Mouse (Mus musculus) layer of hippocampus, postnatal 36 days (tissue): ENCODE measurements at regions not wholly inside any gene's neighbourhood (a gene's known extent, or its start where the extent isn't known, plus 50 kb on each side); places are given as distances from the start of the nearest gene placed in this dataset.

Source experiments
- DNase-seq, 2 experiments: peaks; one replicate each; pipeline ENCODE4 v3.0.0; 2022

DNA sequence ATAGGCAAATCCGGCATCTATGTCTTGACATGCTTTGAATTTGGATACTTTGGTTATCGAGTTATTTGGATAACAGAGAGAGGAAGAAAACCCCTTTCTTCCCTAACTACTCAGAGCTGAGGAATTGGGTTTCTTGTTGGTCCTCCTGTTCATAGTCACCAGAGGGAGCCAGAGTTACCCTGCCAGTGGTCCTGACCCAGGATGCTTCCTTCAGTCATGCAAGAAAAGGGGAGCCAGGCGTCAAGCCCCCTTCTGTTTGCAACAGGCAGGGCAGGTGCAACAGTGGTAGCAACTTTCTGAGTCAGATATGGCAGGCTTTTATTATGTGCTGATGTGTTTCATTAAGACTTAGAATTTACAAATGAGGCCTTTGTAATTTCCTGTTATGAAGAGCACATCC, 101.4 kb upstream of the B430305J03Rik start:
- DNase-seq = no peak

DNA sequence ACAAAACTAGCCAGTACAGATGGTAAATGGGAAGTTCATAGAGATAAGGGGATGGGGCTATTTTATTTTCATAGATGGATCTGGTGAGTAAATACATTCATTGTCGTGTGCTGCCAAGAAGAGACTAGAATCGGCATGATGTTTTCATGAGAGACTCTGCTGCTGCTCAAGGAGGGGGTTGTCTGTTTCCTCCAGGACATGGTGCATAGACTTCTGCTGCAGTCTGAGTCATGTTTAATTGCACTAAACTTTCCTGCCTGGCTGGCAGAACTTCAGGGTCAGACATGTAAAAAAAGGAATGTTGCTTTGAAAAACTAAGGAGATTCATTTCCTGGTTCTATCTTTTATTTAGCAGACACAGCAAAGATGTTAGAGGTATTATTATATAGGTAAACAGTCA, 100.9 kb upstream of the B430305J03Rik start:
- DNase-seq = no peak

DNA sequence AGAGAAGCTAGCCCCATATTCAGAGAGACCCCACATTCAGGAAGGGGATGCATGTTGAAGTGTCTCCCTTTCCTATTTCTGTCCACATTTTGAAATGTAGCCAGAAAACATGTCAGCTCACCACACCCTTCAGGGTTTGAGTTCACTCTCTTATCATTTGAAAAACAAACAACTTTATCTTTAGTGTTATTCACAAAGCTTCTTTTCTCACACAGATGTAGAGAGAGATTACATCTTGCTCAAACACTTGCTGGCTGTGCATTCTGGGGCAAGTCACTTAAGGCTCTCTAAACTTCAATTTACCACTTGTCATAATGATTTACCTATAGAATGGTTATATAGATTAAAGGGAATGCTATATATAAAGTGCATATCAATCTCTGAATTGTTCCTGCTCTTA, 94.3 kb upstream of the B430305J03Rik start:
- no peak for DNase-seq

DNA sequence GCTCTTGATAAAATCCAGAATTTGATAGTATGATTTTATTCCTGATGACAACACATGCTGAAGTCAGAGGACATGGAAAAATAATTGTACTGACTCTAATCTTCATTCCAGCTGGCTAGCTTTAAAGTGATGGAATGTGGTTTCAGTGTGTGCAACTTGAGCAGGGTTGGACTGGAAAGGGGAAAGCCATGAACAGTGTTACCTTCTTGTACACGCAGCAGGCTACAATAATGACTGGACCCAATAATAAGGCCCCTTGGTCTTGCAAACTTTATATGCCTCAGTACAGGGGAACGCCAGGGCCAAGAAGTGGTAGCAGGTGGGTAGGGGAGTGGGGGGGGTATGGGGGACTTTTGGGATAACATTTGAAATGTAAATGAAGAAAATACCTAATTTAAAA, 90.8 kb upstream of the B430305J03Rik start:
- DNase-seq = no peak

DNA sequence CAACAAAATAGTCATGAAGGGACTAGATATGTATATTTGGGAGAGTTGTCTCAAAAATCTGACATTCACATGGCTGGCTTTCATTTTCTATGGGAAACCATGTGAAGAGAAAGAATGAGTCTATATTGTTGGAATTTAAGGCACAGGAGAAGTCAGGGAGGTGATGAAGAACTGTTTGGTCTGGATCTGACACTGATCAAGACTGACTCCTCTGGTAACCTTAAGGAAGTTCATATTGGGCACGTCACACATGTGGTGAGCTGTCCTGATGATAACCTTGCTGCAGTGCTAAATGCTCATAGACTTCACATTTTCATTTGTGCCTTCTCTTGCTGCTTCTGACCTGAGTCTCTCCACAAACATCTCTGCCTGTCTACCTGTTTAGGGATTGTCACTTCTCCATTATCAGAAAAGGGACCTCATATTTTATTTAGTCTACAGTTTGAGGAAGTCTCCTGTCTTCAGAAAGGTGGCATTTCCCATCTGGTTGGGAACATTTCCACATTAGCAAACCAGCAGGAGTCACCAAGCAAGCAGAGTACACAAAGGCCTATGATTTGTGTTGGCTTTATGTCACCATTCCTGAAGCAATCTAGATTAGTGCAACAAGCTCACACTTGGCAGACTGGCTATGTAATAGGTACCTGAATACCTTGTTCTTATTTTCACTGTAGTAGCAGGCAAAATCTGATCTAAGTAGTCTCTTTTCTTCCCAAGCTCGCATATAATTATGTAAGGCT, 76.4 kb upstream of the B430305J03Rik start:
- no peak for DNase-seq

DNA sequence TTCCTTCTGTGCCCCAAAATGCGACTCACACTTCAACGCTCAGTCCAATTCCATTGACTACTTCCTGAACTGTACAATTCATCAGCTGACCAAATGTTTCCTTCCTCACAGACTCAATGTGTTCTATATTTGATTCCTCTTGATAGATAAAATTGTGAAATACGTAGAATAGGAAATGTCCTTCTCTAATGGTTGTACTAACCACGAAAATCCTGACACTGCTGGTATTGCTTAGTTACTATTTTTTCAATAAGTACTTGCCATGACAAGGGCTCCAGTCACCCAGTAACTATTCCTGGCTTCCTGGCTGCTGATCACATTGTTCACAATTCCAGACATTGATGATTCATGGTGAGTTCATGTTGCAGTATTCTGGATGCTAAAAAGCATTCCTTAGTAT, 75.7 kb upstream of the B430305J03Rik start:
- no peak for DNase-seq

DNA sequence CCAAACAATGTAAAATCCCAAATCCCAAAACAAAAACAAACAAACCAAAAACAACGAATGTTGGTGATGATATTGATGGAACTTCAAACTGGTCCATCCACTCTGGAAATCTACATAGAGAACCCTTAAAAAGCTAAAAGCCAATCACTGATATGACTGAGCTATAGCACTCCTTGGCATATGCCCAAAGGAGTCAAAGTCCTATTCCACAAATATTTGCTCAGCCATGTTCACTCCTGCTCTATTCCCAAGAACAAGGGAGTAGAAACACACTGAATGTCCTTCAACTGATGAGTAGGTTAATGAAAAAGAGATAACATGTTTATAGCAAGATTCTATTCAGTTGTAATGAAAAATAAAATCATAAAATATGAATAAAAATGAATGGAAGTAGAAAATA, 63.0 kb upstream of the B430305J03Rik start:
- no peak for DNase-seq

DNA sequence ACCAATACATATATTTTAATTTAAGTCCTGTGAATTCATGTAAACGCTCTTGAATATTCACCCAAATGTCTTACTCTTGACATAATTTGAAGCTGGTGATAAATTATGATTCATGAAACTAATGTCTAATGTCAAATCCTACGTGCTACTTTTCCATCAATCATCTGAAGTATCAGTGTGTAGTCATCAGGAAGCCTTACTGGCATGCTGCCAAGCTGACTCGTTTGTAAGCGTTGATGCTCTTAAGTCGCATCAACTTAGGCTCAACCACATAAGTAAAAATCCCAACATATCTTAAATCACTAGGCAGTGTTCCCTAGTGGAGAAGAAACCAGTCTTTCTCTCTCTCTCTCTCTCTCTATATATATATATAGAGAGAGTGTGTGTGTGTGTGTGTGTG, 58.2 kb upstream of the B430305J03Rik start:
- DNase-seq = no peak

DNA sequence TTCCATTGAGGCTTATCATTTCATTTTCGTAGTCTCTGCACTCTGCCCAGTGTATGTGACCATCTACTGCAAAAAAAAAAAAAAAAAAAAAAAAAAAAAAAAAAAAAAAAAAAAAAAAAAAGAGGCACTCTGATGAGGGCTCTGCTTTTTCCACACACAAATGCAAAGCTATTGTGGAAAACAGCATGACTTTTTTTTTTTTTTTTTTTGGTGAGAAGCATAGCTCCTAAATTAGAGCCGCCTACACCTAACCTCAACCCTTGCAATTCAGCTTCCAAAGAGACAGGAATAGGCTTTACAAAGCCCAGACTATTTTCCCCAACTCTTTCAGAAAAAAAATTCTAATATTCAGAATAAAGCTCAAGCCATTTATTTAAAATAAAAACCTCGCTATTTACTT, 54.0 kb upstream of the B430305J03Rik start:
- DNase-seq = no peak

DNA sequence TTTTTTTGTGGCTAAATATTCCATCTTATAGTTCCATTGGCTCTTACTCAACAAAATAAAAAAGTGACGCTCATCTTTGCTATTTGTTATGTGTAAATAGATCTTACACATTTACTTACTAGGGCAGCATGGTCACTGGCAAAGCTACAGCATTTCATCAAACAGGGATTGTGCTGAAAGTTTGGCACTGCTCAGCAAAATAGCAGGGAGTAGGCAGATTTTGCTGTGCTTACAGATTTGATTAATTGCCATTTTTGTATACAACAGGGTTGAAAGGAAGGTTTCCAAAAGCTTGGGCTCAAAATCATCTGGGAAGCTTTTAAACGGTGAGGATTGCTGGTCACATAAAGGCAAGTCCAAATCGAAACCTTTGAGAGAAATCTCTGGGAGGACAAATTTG, 52.3 kb upstream of the B430305J03Rik start:
- no peak for DNase-seq
